Mouse (Mus musculus): ENCODE results near the gene Upb1. TPM values are rescaled to one million over a fixed set of nuclear protein-coding genes. Genes with fewer than 3 reads are reported as not detected.

Gene Upb1
- total and polyA plus RNA-seq, 3 experiments = 1.3 to 2.0 (median 1.6) TPM

GRCm38 (mm10) chr10:75430633-75431032, 29.7 kb downstream of the Upb1 start:
- Histone ChIP-seq H3K4me2 (ENCODE audit: insufficient read depth, low read depth, poor library complexity, severe bottlenecking) (peak overlapping the region; percentile 35; the same call in 1 of the 2 replicates), H3K79me2 (replicated peaks; ENCODE audit: control insufficient read depth, extremely low read depth, insufficient read depth, poor library complexity, severe bottlenecking) (no peaks in the 10 kb centered on the region), H3K4me1 (ENCODE audit: control insufficient read depth in 1 of 2, insufficient read depth in 2 of 2) (peaks cover 15 to 68% of the 10 kb centered on the region in 2 experiments), H3K27me3 (replicated peaks) (no peaks in the 10 kb centered on the region), H3K27ac (ENCODE audit: insufficient read depth, low read depth) (peak overlapping the region; percentile 95), H3K9me3 (replicated peaks; ENCODE audit: low read length) (peaks cover 8% of the 10 kb centered on the region), H3K4me3 (replicated peaks in 1 of 3; ENCODE audit: low read depth in 2 of 3, low read length in 2 of 3, poor library complexity in 1 of 3) (no peak overlapping the region), H3K36me3 (replicated peaks in 1 of 2; ENCODE audit: control insufficient read depth in 1 of 2, insufficient read depth in 1 of 2, low read length in 1 of 2) (peaks cover 0 to 1% of the 10 kb centered on the region in 2 experiments), H3K9ac (ENCODE audit: insufficient read depth, low read depth) (no peak overlapping the region)
- no peak for TF ChIP-seq E2F4 (IDR thresholded peaks at IDR 0.05; ENCODE audit: insufficient replicate concordance, low read depth, low read length)
- TF ChIP-seq IRF4 (IDR thresholded peaks at IDR 0.05; ENCODE audit: low read depth, low read length) = peak; percentile 89
- TF ChIP-seq JUND (conservative IDR thresholded peaks at IDR 0.05; ENCODE audit: low read depth, low read length) = peak; percentile 81
- no peak for TF ChIP-seq POLR2AphosphoS2 (IDR thresholded peaks at IDR 0.05; ENCODE audit: low read depth, low read length)
- TF ChIP-seq USF2 (conservative IDR thresholded peaks at IDR 0.05; ENCODE audit: low read depth, low read length) = no peak
- TF ChIP-seq ZKSCAN1 (IDR thresholded peaks at IDR 0.05; ENCODE audit: borderline replicate concordance, low read depth, low read length) = no peak
- no peak for TF ChIP-seq ZNF384 (IDR thresholded peaks at IDR 0.05; ENCODE audit: low read depth, low read length)
- no peak for TF ChIP-seq UBTF (IDR thresholded peaks at IDR 0.05; ENCODE audit: low read depth, low read length)
- no peak for TF ChIP-seq GABPA (IDR thresholded peaks at IDR 0.05; ENCODE audit: insufficient replicate concordance, low read depth, low read length)
- no peak for TF ChIP-seq CHD1 (IDR thresholded peaks at IDR 0.05; ENCODE audit: low read depth, low read length)
- no peak for TF ChIP-seq RCOR1 (conservative IDR thresholded peaks at IDR 0.05; ENCODE audit: low read depth, low read length)
- no peak for TF ChIP-seq TBP (conservative IDR thresholded peaks at IDR 0.05; ENCODE audit: low read depth, low read length)
- TF ChIP-seq EP300 (IDR thresholded peaks at IDR 0.05; ENCODE audit: low read length) = peak; percentile 72
- no peak for TF ChIP-seq KAT2A (IDR thresholded peaks at IDR 0.05; ENCODE audit: insufficient replicate concordance, low read length)
- peak; percentile 45; the same call in 1 of the 2 replicates for TF ChIP-seq MEF2A (IDR thresholded peaks at IDR 0.05; ENCODE audit: borderline replicate concordance, low read depth, low read length)
- peak; percentile 35; the same call in 1 of the 2 replicates for TF ChIP-seq JUN (IDR thresholded peaks at IDR 0.05; ENCODE audit: insufficient read depth, low read depth, low read length)
- no peak for TF ChIP-seq RAD21 (IDR thresholded peaks at IDR 0.05; ENCODE audit: low read depth, low read length)
- no peak for TF ChIP-seq NELFE (IDR thresholded peaks at IDR 0.05; ENCODE audit: low read depth, low read length)
- no peak for TF ChIP-seq SMC3 (IDR thresholded peaks at IDR 0.05; ENCODE audit: low read depth, low read length)
- TF ChIP-seq ZC3H11A (IDR thresholded peaks at IDR 0.05; ENCODE audit: low read depth, low read length) = no peak
- no peak for TF ChIP-seq NRF1 (IDR thresholded peaks at IDR 0.05; ENCODE audit: low read depth, low read length)
- no peak for TF ChIP-seq POLR2A (IDR thresholded peaks at IDR 0.05; ENCODE audit: low read depth, low read length)
- no peak for TF ChIP-seq PAX5 (IDR thresholded peaks at IDR 0.05; ENCODE audit: low read length)
- no peak for TF ChIP-seq ZMIZ1 (IDR thresholded peaks at IDR 0.05; ENCODE audit: low read depth, low read length)
- TF ChIP-seq CTCF (conservative IDR thresholded peaks at IDR 0.05 in 1 of 2, IDR thresholded peaks at IDR 0.05 in 1 of 2; ENCODE audit: low read depth in 2 of 2, low read length in 2 of 2) = no peak
- TF ChIP-seq MAZ (IDR thresholded peaks at IDR 0.05; ENCODE audit: low read depth, low read length) = 0 out of 2 replicates have a peak, but pooled peaks have one; percentile 31
- no peak for TF ChIP-seq ELF1 (IDR thresholded peaks at IDR 0.05; ENCODE audit: low read depth, low read length)
- TF ChIP-seq SIN3A (IDR thresholded peaks at IDR 0.05; ENCODE audit: low read length) = no peak
- no peak for TF ChIP-seq HCFC1 (IDR thresholded peaks at IDR 0.05; ENCODE audit: low read depth, low read length)
- TF ChIP-seq ETS1 (conservative IDR thresholded peaks at IDR 0.05; ENCODE audit: low read depth, low read length) = peak; percentile 62
- TF ChIP-seq MAX (IDR thresholded peaks at IDR 0.05; ENCODE audit: low read length) = no peak
- no peak for TF ChIP-seq USF1 (IDR thresholded peaks at IDR 0.05; ENCODE audit: low read depth, low read length)
- no peak for TF ChIP-seq CHD2 (IDR thresholded peaks at IDR 0.05; ENCODE audit: low read length)
- TF ChIP-seq MXI1 (IDR thresholded peaks at IDR 0.05; ENCODE audit: low read depth, low read length) = no peak
- TF ChIP-seq MAFK (IDR thresholded peaks at IDR 0.05; ENCODE audit: insufficient replicate concordance, low read length) = no peak; the same call in 1 of the 2 replicates
- 0 out of 2 replicates have a peak, but pooled peaks have one; percentile 35 for TF ChIP-seq MYC (IDR thresholded peaks at IDR 0.05; ENCODE audit: low read depth, low read length)
- 0 out of 2 replicates have a peak, but pooled peaks have one; percentile 24 for TF ChIP-seq TCF12 (IDR thresholded peaks at IDR 0.05; ENCODE audit: low read depth, low read length)
- peak; percentile 59 for TF ChIP-seq BHLHE40 (IDR thresholded peaks at IDR 0.05; ENCODE audit: low read depth, low read length)
- in situ Hi-C loops (cut with MboI; ENCODE audit: low pct_ligation_motif_present, low pct_unique_long_range_greater_than_20kb, low sequenced_read_pairs) = no loop called here
- peak; percentile 64 for DNase-seq (ENCODE audit: extremely low read depth)
- dilution Hi-C loops (cut with MboI; ENCODE audit: extremely low pct_ligation_motif_present, extremely low pct_unique_long_range_greater_than_20kb, low sequenced_read_pairs) = no loop called here

Measured in CH12.LX (cell line).